Mouse (Mus musculus) spleen, adult 2 months (tissue): Measurements from ENCODE around the gene Carns1.

Experiments used
- CTCF ChIP-seq: fragments of 200-500 bp; IDR thresholded peaks from 2 replicates; pipeline ENCODE4 v1.5.1; 2011; ENCODE audit warnings: mild to moderate bottlenecking, inconsistent platforms; ENCODE audit not compliant: insufficient read depth, insufficient read length, insufficient replicate concordance; ENCODE audit errors: extremely low read depth
- POLR2A ChIP-seq: fragments of 200-500 bp; IDR thresholded peaks from 2 replicates; pipeline ENCODE4 v1.6.1; 2011; ENCODE audit warnings: low read depth, low read length, inconsistent platforms

GRCm38 (mm10) chr19:4220957-4221743 lies 45.9 kb upstream of the Carns1 start:
- TF ChIP-seq POLR2A (no peak; the same call in 1 of the 2 replicates), CTCF (no peak)
